Mouse (Mus musculus) gonadal fat pad, adult 2 months (tissue): ENCODE measurements around the gene Tmem189. TPM values are rescaled to one million over a fixed set of nuclear protein-coding genes. Genes with fewer than 3 reads are reported as not detected.
"Not testable (repeated sequence)": the region's sequence is repeated elsewhere in the genome, so short reads cannot be mapped to it uniquely, and the experiment has no call there.

Source experiments
- DNase-seq: peaks from one replicate; pipeline ENCODE4 v3.0.0-alpha.2; 2012; ENCODE audit warnings: low read depth
- polyA plus RNA-seq: library from polyadenylated mRNA; depleted of rRNA; stranded (reverse); fragments of >200 nt; gene quantifications from 2 replicates; pipeline ENCODE4 v1.2.3, GENCODE M21; 2012

Tmem189 gene
- polyA plus RNA-seq, 1 experiment, result 210 TPM

DNA sequence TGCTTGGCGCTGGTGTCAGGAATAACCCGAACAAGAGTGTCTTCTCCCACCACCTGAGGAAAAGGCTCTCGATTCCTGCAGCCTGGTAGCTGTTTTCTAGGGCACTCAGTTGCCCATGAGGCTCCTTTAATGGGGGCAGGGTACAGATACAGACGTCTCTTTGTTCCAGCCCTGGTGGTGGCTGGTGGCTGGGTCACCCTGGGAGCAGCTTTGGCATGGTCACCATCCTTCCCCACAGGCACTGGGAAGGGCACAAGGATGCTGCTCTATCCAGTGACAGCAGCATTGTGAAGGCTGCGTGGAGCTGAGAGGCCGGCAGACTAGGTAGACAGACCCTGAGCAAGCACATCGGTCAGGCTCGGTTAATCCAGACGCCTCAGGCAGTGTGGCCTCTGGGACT is 38.0 kb downstream of the Tmem189 start:
- no peak for DNase-seq

DNA sequence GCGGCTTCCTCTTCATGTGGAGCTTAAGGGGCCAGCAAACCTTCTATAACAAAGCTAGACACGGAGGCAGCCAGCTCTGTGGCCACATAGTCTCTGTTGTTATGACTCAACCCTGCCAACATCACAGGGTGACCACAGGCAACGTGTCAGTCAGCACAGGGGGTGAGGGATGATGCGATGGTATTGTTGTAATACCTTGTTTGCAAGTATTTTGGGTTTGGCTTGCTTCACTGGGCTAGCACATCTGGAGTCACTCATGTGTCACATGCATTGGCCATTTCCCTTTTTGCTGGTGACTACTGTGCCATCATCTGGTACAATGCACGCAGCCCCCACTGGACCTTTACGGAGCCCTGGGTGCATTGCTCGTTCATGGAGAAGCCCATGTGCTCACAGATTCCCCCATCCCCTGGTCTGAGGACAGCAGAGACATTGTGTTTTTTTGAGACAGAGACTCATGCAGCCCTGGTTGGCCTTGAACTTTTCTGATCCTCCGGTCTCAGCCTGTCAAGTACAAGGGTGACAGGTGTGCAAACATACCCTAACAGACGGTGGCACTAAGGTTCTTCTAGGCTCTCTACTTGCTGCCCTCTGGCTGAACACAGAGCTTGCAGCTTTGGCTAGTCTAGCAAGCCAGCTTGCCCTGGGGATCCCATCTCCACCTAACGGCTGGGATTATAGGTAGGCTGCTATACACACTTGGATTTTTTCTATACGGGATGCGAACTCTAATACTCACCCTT is 40.2 kb downstream of the Tmem189 start:
- DNase-seq, result no peak

DNA sequence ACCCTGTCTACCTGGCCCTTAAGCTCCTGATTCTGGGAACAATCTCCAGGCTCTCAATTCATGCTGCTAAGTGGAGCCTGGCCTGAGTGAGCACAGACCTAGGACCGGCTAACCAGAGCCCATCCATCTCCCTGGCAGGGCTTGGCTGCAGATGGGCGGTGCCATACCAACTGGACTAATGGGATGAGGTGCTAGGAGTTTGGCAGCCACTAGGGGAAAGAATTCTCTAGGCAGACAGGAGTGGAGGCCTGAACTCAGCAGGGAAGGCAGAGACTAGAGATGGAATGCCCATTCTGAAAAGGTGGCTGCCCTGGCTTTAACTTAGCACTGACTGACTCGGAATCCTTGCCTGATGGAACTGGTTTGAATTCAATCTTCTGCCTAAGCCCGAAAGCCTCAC is 43.2 kb downstream of the Tmem189 start:
- no peak for DNase-seq

DNA sequence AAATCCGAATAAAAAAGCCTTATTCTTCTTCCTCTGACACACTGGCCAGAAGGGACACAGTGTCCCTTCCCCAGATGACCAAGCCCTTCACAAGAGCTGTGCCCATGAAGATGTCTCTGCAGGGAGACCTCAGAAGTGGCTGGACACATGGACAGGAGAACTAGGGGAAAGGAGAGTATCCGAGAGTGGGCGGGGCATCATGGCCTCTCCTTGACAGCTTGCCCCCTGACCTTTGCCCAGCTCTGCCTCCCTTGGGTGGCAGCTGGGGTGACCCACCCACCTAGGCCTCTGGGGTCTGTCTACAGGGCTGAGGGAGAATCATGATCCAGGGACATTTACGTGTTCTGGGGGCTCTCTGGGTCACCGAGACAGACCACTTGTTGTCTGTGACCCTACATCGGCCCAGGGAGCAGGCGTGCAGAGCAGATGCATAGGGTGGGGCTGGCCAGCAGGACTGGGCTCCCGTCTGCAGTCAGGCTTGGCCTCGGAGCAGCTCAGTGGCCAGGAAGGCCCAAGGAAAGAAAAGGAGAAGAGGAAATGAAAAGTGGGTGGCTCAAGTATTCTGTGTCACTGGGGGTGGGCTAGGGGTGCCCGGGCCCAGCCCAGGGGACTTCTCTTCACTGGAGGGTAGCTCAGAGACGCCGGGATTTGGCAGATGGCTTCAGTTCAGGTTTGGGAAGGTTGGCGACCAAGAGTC is 46.1 kb downstream of the Tmem189 start:
- DNase-seq, result not testable (repeated sequence)

DNA sequence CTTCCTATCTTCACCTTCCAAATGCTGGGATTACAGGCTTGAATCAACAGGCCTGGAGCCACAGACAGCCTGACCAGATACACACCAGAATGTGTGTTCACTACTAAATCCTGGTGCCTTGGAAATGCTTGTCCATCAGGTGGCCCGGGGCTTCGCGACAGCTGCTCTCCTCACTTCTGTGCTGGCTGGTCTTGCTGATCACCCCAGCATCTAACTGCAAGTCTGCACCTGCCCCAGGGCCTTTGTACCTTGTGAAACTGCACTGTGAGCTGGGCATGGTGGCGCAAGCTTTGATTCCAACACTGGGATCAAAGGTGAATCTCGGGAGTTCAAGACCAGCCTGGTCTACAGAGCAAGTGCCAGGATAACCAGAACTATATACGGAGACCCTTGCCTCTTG is 47.5 kb downstream of the Tmem189 start:
- DNase-seq, result peak; percentile 85

DNA sequence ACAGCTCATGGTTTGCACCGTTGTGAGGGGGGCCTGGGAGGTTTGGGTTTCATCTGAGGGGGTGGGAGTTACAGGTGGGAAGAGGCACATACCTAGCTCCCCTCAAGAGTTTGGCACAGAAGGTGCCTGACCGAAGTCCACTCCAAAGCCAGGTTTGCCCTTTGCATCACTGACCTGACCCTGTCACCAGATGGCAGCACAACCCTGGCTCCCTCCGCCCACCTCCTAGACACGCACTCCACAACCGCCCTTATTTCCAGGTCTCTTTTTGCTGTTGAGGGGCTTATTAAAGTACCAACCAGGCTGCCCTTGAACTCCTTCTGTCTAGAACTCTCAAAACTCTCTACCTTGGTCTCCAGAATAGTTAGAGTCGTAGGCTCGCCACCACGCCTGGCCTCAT is 48.3 kb downstream of the Tmem189 start:
- DNase-seq, result no peak

DNA sequence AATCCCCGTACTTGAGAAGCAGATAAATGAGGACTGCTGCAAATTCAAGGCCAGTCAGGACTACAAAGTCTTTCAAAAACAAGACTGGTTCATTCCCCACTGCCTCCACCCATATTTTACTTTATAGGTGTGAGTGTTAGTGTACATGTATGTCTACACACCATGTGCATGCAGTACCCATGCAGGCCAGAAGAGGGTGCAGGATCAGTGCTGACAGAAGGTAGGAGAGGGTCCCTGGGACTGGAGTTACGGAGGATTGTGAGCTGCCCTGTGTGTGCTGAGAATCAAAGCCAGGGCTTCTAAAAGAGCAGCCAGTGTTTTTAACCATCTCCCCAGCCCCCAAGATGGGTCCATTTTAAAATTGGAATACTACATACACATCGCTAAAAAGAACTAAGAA is 49.3 kb downstream of the Tmem189 start:
- no peak for DNase-seq

DNA sequence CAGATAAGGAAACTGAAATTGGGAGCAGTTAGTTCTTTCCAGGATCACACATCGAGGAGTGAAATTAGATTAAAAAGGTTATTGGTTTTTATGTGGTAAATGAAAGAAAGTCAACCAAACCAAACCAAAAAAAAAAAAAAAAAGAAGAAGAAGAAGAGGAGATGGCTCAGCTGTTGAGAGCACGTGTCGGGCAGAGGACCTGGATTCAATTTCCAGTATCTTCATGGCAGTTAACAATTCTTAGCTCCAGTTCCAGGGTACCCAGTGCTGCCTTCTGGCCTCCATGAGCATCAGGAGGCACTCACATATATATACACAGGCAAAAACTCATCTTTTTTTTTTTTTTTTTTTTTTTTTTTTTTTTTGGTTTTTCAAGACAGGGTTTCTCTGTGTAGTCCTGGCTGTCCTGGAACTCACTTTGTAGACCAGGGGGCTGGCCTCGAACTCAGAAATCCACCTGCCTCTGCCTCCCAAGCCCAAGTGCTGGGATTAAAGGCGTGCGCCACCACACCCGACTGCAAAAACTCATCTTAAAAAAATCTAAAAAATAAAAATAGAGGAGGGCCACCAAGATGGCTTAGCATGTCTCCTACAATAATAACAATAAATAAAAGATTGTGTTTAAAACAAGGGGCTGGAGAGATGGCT is 54.6 kb downstream of the Tmem189 start:
- DNase-seq, result no peak

DNA sequence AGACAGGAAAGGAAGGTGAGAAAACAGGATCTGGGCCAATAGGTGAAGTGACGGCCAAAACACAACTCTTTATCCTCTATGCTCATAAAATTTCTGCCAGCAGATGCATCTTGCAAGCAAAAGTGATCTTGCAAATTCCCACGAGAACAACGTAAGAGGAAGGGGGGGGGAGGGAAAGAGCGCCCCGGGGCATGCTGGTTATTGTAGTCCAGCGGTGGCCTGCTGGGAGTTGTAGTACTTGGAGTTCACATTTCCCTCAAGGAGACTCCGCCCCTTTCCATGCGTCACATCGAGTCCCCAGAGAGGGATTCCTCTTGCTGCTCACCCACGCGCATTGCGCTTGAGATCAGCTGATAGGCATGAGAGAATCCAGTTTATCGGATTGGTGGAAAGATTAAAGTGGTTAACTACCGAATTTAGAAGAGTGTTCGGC is 55.3 kb downstream of the Tmem189 start:
- peak; percentile 91 for DNase-seq

DNA sequence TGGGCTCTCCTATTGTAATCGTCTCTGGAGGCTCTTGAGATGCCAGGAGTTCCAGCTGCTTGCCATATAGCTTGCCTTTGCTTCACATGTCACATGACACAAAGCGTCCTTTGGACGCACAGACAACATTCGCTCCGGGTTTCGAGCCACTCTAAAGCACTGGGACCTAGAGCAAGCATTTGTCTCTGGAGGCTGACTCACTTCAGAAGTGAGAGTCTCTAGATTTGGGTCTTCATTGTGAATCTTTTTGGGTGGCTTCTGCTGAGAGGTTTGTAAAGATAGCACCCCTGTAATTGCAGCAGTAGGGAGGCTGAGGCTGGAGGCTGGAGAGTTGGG is 56.1 kb downstream of the Tmem189 start:
- no peak for DNase-seq

DNA sequence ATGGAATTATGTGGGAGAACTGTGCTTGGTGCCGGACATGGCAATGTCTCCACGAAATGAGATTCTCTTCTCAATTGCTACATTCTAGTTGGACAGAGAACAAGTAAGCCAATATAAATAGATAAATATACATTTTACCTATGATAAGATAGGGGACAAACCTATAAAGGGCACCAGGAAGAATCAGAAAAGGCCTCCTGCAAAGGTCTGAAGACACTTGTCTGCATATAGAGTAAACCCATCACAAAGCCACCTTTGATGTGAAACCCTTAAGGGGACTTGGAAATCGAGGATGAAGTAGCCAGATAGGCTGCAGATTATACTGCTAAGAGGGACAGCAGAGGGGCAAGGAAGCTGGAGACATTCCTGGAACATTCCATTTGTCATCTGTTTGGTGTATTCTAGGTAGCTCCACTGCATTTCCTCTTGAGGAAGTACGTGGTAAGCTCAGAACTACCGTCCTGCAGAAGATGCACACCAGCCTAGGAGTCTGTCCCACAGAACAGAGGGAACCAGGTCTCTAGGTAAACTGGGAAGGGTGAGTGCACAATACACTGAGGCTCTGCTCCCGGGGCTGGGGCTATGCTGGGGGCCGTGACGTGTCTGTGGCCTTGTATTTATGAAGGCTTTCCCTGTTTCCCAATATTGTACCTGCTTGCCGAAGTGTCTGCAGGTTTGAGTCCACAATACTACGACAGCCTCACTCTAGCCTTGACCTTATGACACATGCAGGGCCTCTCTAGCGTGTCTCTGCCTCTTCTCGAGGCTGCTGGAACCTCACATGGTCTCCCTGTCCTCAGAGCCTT is 56.7 kb downstream of the Tmem189 start:
- no peak for DNase-seq

DNA sequence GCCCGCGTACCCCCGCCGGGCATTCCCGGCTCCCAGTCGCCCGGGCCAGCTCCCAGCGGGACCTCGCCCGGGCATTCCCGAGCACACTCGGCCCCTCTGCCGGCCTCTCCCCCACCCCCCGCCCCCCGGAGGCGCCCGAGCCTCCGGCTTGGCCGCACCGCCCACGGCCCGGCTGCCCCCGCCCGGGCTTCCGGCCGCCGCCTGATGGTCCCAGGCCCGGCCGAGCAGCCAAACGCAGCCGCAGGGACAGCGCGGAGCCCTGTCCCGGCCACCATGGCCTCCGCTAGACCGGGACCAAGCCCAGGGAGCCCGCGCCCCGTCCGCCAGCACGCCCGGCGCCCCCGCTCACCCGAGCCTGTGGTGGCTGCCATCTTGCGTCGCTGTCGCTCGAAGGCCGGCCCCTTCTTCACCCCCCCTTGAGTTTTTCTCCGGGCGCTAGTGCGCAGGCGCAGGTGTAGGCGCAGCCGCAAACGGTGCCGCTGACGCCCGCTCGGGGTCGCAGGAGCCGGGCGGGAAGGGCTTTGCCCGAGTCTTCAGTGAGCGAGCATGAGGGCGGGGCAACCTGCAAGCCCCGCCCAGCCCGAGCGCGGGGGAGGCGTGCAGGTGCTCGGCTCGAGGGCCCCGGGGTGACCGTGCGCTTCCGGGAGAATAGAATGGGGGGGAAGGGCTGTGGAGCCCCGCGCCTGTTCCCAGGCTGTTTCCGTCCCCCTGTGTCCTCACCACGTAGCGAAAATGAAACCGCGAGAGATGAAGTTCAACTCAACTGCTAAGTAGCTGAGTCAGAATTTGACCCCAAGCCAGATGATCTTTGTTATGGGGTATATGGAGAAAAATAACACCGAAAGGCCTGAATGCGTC is 57.8 kb downstream of the Tmem189 start, which contains the start of gene Ube2v1:
Gene Ube2v1 (minus strand): TSS at position 505 of the 858 bp plus-strand sequence.
- DNase-seq, result peak; percentile 65

DNA sequence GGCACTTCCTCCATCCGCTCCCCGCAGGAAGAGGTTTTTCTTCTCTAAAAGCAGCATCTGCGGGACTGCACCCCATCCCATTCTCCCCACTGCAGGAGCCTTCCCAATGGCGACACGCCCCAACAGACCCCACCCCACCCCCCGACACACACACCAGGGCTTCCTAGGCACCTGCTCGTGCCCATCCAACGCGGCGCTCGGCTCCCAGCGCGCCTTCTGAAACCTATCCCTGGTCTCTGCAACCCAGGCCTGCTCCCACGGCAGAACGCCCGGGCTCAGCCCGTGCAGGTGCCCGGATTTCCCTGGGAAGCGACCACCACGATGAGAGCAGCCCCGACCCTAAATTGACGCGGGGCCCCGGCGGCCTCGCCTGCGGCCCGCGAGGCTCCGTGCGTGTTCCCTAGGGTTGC is 58.4 kb downstream of the Tmem189 start:
- no peak for DNase-seq

DNA sequence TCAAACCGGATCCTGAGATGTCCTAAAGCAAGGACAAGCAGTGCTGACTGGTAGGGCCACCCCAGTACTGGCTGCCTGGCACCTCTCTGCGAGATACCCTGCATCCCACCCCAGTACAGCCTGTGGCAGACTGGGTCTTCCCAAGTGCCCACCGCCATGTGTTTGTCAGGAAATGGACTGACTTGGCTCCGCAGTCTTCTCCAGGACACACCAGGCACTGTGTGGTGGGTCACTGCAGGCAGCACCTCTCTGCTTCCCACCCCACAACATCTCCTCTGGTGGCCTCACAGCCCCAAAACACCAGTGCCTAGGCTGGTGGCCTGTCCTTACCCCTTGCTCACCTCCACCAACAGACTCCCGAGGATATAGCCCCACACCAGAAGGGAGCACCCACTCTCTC is 59.2 kb downstream of the Tmem189 start:
- no peak for DNase-seq

DNA sequence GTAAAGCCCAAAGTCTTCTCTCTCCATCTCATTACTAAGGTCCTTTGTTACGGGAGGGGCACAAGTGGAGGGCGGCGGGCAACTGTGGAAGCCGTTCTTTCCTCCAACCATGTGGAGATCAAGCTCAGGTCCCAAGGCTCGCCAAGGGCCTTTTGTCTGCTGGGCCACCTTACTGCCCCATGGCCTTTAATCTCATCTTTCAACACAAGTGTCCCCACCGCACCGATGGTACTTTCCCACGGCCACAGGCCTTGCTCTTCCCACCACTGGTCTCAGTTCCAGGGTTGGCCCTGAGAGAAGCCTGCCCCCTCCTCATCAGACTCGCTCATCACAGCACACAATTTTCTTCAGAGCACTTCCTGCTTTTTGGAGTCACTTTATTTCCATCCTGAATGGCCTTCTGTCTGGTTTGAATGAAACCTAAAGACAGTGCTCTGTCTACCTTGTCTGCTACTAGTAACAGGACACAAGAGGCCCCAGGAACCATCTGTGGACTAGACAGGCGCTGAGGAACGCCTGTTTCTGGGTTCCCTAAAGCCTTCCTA is 59.9 kb downstream of the Tmem189 start:
- DNase-seq, result no peak

DNA sequence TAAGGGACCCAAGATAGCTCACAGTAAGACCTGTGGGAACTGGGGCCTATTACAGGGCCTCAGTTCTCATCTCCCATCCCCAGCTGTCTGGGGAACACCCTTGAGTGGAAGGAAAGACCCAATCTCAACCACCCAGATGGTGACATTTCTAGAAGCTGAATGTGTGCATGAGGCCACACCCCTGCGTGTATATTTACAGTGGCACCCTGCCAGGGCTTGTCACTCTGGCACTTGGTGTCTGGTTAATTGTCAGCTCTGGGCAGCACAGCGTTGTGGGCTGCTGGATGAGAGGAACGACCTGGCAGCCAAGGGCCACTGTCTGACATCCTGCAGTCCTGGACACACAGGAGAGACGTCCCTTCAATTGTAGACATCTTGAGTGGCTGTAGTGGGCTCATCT is 60.8 kb downstream of the Tmem189 start:
- DNase-seq, result no peak

DNA sequence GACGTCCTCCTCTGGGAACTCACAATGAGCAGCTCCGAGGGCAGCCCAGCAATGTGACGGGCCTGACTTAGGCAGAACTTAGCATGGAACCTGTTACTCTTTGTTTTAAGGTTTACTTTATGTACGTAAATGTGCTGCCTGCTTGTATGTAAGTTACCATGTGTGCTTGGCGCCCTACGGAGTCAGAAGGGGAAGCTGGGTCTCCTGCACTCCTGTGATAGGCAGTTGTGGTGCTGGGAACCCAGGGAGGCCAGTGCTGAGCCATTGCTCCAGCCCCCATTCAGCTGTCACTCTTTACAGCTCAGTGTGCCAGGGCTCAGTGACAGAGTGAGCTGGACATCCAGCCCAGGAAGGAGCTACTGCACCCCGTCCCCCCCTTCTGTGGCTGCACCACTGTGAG is 62.6 kb downstream of the Tmem189 start:
- no peak for DNase-seq

DNA sequence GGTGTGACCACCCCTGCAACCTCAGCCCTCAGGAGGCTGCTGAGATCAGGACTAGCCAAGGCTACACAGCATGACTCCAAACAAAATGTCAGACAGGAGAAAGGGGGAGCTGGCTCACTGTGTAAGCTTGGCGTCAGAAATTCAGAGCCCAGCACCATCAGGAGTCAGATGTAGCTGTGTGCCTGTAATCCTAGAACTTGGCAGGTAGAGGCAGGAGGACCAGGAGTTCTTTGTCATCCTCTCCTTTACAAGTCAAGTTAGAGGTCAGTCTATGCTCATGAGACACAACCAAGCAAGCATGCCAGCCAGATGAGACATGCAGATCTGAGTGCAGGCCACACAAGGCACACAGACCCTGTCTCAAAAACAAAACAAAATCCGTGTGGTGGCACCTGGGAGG is 64.0 kb downstream of the Tmem189 start:
- DNase-seq, result no peak

DNA sequence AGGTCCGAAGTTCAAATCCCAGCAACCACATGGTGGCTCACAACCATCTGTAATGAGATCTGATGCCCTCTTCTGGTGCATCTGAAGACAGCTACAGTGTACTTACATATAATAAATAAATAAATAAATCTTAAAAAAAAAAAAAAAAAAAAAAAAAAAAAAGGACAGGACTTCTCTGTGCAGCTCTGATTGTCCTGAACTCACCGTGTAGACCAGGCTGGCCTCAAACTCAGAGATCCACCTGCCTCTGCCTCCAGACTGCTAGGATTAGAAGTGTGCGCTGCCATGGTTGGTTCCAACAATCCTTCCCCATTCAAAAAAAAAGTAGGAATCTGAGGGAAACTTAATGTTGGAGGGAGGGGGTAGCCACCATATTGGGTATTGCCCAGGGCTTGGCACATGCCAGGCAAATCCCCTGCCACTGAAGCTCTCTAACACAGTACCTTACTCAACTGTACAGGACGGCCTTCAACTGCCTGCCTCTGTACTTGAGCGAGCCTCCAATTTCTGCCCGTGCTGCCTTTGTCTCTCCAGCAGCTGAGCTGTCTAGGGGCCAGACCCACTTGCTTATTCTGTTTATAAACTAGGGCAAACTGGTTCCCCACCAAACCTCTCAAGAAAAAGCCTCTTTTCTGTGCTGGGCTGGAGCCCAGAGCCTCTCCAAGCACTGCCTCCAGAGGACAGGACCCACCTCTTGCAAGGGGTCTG is 65.1 kb downstream of the Tmem189 start:
- no peak for DNase-seq

DNA sequence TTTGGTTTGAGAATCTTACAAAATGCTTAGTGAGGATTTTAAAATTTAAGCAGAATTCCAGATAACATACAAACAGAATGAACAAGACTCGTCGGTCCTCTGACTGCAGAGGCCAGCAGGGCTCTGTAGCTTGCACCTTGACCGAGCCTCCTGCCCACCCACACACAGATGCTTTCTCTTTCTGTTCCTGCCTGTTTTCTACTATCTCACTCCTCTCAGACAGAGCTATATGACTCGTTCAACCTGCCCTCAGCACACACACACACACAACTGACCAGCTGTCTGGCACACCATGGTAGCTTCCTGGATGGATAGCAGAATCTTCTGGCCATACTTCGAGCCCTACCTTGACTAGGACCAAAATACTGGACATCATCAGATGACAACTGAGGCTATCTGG is 66.7 kb downstream of the Tmem189 start:
- DNase-seq, result no peak
